Mouse (Mus musculus) left cerebral cortex, adult 8-10 months (tissue): Measurements from ENCODE around the gene Ephb1. TPM values are rescaled to one million over a fixed set of nuclear protein-coding genes. Genes with fewer than 3 reads are reported as not detected.
A peak's percentile ranks its signal among the peaks of the same experiment; 100 is the strongest.

ENCODE experiments used
- DNase-seq, 2 experiments: peaks; one replicate each; pipeline ENCODE4 v3.0.0; 2022; ENCODE audit warnings: low spot score in 2 of 2
- total RNA-seq, 4 experiments: library from RNA; stranded (reverse); gene quantifications; 2 replicates each; pipeline ENCODE4 v1.2.4; 2022

The Ephb1 gene
- total RNA-seq, 4 experiments from 2014 or later: 30.7 to 39.9 (median 35.9) TPM

DNA sequence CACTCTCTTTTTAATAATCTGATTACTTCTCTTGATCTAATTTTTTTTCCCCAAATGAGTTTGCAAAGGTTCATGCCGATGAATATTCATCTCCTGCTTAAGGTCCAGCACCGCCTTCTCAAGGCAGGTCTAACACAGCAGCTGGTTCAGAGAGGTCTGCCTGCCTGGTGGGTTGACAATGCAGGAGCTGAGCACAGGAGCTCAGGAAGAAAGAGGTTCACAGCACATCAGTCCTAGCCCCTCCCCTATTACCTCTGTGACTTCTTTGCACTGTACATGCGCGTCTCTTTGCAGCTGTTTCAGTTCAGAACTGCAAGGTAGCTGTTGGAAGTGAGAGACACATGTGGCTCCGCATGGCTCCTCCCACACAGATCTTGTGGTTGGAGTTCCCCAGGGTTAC lies 281.1 kb downstream of the Ephb1 start:
- no peak for DNase-seq

DNA sequence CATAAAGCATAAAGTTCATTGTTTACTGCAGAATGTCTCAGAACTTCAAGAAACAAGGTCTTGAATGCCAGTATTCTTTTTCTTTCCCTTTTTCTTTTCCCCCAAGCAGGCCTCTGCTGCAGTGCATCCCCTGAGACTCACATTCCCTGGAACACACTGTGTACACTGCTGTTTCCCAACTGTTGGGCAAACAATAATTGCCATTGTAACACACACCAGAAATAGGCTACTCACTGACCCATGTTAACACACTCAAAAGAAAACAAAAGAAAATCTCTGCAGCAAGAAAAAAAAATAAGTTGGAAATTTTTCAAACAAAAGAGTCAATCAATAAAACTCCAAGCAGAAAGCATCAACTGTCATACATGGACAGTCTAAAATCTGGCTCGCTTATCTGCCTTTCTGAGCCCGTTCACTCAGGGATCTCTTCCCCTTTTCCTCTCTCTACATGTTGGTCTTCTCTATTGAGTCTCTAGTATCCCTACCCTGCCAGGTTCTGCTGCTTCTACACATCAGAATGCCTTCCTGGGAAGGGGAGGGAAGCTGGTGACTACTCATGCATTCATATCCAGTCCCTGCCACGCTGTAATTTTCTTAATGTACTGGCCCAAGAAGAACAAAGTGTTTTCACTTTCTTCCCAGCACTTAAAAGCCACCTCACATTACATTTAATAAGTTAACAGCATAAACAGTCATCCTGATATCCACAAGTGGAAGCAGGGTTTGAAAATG lies 285.2 kb downstream of the Ephb1 start:
- DNase-seq: no peak

DNA sequence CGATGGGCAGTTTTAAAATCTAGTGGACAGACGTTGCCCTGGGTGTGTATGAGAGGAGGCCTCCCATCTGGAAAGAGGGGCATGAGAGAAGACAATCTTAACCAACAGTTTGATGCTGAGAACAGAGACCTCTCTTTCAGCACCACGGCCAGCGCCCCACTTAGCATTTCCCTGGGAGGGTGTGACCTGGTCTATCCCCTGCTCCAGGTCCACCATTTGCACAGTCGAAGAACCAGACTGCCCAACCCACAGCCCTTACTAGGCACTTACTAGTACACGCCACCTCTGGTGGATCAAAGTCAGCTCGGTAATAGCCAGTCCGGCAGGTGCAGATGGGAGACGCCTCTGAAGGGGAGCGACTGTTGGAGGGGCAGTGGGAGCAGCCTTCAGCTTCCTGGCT lies 287.9 kb downstream of the Ephb1 start:
- DNase-seq: no peak

DNA sequence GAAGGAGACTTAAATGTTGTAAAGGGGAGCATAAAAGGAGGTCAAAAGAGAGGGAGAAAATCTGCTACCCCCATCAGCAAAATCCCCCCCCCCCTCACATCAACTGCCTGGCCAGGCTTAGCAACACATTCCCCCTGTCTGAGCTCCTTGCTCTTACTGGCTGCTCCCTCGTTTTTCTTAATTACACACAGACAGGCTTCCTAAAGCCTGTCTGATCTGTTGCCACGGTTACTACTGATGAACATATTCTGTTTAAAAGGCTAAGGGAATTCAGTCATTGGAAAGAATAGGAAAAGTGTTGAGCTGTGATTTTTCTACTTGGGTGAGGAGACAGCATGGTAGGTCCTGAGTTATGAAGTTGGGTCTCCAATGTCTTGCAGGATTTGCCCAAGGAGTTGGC lies 308.6 kb downstream of the Ephb1 start:
- no peak for DNase-seq

DNA sequence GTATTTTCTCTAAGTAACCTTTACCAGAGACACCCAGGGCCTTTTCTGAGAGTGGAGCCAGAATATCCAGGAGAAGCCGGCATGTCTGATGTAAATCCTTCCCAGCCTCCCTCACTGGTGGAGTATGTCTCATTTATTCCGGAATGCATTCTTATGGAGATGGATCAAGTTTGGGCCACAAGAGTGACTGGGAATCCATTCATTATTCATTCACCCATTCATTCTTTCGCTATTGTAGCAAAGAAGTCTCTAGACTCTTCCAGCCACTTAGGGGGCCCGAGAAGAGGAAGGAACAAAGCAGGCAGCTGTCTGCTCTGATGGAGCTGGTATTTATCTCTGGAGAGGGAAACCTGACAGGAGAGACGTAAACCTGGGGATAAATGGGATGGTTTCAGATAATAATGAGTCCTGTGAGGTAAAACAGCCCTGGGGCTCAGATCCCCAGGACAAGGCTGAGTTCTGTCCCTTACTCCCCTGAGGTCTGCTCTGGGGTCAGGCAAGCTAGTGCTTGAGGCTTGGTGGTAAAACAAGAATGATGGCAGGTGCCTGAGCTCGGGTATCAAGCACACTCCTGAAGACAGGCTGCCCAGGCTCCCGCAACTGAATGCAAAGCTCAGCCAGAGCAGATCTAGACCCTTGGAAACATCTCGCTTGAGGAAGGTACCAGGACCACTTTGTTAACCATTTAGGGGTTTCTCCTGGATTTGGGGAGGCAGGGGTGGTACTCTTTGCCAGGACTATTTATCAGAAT lies 309.2 kb downstream of the Ephb1 start:
- no peak for DNase-seq

DNA sequence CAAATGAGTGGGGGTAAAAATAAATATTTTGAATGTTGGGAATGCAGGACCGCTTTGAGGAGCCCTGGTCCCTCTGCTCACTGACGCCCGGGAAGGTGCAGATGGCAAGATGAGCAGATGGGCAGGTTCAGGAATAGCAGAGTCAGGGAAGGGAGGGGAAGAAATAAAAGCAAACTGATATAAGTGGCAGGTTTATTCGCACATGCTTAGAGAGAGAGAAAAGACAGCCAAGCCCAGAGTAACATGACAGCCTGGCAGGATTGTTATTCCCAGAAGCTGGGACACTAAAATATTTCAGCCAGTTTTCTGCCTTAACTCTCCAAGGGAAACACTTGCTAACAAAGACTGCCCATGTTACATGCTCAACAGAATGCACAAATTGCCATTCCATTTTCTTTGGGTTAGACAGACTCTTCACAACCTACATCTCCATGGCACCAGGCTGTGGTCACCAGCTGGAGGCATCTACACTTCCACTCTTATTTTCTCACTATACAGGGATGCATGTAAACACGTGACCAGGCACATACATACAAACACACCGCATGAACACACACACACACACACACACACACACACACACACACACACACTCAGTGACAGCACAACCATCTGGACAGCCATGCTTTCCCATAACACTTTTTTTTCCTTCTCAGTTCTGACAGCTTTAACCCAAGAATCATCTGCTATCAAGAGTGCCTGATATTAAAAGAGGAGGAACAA lies 315.3 kb downstream of the Ephb1 start:
- DNase-seq: no peak

DNA sequence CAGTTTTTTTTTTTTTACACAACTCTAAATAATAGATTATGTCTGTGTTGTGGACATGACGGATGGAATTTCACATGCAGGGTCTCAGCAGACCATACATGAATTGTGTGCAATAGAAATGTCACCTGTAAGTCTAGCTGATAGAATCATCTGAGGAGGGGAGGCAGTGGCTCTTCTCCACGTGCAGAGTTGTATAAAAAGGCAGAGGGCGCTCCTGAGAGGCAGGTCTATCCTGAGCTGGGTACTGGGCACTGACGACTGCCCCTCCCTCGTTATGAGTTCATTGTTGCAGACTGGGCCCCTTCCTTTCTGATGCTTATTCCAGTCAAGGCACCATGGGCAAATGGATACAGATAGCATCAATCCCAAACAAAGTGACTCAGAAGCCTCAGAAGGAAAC lies 318.4 kb downstream of the Ephb1 start:
- no peak for DNase-seq

DNA sequence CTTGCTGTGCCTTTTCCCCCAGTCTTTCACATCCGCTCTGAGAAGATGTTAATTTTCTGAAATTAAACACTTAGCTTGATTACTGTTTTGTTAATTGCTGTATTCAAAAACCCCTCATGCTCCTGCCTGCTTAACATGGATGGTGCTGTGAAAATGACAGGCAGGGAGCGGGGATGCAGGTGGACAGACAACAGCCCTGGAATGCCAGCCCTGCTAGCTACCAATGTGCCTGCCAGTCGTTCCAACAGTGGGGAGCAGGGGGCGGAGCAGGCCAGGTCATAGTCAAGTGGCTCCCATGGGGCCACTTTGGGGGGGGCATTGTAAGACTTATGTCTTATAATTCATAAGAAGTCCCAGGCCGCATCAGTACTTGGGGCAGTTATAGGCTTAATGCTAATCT lies 321.3 kb downstream of the Ephb1 start:
- no peak for DNase-seq

DNA sequence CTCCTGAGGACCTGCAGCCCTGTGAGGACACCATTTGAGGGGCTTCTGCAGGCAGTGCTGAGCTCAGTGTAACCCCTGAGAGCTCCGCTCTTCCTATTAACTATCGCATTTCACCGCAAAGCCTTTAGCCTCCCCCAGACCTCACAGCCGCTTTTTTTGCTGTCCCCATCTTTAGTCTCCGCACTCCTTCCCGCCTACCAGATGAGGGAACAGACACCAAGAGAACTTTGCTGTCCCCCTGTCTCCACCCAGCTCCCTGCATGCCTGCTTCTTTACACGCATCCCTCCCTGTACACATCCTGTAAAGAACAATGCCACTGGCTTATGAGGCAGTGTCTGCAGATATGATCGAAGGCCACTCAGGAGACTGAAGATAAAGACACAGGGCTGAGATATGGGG lies 322.1 kb downstream of the Ephb1 start:
- no peak for DNase-seq

DNA sequence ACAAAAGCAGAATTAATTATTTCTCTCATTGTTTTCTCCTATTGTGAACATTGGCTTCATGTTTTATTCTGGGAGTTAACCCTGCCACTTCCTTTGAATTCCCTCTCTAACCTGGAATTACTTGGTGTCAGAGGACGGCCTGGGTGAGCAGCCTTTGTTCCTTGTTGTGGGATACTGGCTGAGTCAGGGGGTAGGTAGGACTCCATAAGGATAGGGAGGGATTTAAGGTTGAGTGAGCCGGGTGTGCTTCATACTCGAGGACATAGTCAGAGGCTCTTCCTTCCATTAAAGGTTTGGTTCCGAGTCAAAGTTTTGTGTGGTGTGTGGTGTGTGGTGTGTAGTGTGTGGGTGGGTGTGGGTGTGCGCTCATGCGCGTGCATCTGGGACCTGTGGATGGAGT lies 324.8 kb downstream of the Ephb1 start:
- DNase-seq: no peak

DNA sequence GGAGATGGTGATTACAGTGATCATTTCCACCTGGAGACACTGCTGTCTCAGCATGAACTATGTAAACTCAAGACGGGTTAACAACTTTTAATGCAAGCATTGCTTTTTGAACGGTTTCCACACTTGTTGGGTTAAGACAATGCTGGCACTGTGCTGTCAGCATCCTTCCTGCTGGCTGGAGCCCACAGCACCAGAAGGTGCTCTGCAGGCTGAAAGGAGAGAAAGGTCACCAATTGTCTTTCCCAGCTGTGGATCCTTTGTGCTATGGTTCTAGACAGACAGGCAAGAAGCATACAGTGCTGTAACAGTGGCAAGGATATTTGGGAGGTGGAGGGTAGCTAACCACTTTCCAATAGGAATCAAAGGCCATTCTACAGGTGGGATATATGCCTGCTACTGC lies 328.4 kb downstream of the Ephb1 start:
- no peak for DNase-seq

DNA sequence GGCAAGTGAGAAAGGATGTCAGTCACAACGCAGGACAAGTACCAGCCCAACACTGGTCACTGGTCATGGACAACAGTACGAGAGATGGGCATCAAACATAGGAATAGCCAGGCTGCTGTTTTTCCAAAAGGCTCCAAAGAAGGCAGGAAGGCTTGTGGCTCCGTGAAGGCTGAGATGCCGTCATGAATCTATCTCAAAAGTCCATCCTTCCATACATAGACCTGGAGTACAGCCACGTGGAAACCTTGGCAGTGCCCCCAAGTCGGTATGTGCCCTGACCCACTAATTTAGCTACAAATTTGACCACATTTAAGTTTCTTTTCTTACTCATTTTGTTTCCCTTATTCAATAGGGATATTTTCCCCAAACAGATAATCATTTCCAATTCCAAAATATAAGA lies 329.4 kb downstream of the Ephb1 start:
- DNase-seq: no peak

DNA sequence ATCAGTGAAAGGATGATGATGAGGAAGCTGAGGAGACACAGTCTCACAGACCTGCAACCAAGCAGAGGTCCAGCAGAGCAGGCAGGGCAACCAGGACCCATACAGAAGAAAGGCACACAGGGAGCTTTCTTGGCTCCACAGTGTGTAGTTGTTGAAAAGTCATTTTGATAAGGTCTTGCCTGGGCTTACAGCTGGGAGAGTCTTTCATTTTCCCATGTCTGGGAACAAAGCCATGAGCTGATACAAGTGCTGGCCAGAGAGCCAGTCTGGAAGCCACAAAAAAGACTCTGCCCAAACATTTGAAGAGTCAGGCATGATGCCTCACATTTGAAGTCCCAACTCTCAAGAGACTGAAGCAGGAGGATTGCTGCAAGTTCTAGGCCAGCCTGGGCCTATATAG lies 339.0 kb downstream of the Ephb1 start:
- no peak for DNase-seq

DNA sequence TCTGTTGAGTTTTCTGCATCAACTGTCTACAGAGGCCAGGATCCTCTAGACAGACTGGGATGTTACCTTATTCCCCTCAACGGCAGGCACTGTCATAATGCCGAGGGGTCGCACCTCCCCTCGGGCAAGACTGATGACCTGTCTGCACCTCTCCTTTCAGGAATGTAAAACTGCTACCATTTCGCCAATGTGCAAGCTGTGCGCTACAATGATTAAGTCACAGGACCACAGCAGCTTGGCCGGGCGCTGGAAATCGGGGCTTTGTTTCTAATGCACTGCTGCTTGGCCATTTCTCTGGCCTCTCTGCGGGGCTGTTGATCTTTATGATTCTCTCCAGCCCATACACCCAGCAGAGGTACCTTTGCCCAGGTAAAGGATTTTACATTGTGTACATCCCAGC lies 346.8 kb downstream of the Ephb1 start:
- DNase-seq: no peak

DNA sequence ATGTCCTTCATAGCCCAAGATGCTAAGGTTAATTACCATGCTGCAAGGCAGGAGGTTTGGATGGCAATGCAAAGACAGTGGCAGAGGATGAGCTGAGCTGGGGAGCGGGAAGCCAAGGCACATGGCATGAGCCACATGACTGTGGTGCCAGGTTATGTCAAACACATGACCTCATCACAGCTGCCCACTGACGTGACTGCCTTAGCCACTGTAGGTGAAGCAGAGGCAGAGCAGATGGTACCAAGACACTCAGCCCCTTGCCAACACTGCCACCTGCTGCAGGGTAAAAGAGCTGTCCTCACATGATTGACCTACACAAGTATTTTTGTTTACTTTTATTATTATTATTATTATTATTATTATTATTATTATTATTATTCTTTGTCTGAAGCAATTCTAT lies 348.0 kb downstream of the Ephb1 start:
- DNase-seq: peak in 1 of 2 experiments; percentile 16

DNA sequence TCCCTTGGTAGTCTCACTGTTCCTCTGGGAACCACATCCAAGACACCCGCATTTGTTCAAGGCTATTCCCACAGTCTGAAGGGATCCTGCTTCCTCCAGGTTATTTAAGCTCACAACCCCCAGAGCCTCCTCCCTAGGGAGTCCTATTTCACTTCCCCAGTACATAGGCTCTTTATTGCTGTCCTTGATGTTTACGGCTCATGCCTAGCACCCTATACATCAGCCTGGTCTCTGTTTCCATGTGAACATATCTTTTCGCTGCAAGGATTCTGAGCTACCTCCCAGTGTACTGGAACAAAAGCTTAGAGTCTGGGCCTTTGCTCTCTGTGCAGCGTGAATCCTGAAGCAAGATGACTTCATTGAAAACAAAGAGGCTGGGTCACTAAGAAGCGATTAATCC lies 351.6 kb downstream of the Ephb1 start:
- DNase-seq: no peak

DNA sequence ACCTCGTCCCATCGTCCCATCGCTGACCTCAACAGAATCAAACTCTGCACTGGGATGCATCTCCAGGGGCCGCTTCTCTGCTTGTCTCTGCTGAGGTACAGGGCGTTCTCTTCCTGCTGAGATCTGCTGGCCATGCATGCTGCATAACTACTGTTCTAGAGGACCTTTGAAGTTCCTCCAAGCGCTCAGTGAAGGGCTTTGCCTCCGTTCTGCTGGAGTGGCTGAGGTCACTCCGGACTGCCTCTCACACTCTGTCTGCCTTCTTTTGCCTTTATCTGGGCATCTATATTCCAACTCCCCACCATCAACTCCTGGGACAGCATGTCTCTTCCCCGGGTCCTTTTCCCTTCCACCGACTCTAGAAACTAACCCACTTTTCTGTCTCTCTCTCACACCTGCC lies 352.3 kb downstream of the Ephb1 start:
- DNase-seq: no peak

DNA sequence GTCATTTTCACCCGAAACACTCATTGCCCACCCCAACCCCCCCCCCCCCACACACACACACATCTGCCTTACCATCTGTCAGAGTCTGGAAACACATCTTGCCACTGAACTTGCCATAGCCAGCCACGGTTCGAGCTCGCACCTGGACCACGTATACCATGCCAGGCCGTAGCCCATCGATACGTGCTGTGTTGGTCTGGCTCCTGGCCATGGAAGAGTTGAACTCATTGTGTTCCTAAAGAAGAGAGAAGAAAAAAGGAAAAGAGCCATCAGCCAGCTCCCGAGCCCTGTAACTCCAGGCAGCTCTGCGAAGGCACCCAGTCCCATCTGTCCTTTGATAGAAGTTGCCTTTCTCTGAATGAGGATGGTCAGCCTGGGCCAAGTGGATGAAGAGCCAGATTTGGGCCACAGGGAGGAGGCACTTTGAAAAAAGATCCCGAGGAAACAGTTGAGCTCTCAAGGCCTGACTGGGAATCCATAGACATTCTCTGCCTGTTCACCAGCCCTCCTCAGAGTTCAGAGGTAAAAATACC lies 352.8 kb downstream of the Ephb1 start:
- no peak for DNase-seq

DNA sequence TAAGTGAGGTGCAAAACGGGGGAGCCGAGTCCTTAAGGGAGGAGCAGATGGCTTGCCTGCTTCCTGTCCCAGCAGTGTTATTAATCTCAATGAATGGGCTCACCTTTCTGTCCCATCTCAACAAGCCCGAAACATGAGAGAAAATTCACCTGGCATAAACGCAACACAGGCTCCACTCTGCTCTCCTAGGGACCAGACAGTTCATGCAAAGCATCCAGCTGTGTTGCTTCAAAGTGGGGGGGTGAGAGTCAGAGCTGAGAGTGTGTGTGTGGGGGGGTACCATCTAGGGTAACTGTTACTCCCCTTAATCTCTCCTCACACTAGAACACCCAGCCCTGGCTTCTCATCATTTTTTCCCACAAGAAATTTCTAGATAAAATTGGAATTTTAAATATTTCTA lies 354.8 kb downstream of the Ephb1 start:
- no peak for DNase-seq

DNA sequence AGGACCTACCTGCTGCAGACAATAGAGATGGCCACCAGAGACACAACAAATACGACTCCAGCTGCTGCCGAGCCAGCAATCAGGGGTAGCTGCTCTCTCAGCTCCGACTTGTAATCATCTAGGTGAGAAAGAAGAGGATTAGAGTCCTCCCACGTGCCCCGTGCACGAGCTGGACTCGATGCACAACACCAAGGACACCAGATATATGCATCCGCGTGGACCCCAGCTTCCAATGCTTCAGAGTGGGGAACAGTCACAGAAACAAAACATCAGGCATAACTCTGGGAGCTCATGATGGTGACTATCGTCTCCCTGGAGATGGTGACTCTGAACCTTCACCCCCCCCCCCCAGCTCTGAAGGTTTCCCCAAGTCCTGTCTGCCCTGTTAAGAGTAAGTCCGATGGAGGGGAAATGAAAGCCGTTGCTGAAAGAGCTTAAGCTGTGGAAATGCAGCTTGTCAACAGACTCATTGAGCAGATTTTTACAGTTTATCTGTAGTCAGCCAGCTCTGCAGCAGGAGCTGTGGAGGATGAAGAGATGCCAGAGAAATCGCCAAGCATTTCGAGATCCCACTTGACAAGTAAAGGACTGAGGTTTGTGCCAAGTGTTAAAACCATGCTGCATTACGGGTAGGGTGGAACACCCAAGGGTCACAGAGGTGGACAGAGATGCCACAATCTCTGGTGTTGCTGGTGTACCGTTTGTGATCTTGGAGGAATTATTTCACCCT lies 357.6 kb downstream of the Ephb1 start:
- no peak for DNase-seq

DNA sequence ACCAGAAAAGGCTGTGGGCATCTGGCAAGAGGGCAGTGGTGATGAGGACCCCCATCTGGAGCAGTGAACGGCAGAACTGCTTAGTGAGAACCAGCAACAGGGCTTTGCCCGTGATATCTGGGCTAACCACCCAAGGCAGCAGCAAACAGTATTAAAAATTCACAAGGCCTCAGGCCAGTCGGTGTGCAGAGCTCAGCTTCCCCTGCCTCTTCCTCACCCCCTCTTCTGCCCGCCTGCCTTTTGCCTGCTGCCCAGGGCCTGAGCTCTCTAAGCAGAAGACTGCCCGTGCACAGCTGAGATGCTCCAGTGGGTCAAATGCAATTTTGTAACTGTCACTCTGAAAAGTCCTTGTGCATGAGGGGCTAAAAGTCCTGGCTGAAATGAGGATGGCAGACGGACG lies 358.3 kb downstream of the Ephb1 start:
- DNase-seq: no peak
